Mouse (Mus musculus): ENCODE data around the gene 4931406C07Rik. TPM values are rescaled to one million over a fixed set of nuclear protein-coding genes. Genes with fewer than 3 reads are reported as not detected.
A peak's percentile ranks its signal among the peaks of the same experiment; 100 is the strongest.
"Not testable (repeated sequence)": the region's sequence is repeated elsewhere in the genome, so short reads cannot be mapped to it uniquely, and the experiment has no call there.

Gene 4931406C07Rik
- 6.3 and 7.3 TPM in 2 replicates for polyA plus RNA-seq (2014; fragmentation: Nextera tagmentation; extraction: Ambion mirVana)

GRCm38 (mm10) chr9:15306398-15307119 is at the start of gene 4931406C07Rik:
TSS of gene 4931406C07Rik (minus strand) at chr9:15306448.
- H3K27me3 ChIP-seq (ENCODE audit: control insufficient read depth, insufficient read depth, low read length): no peaks in the 10 kb centered on the region
- H3K27ac ChIP-seq (ENCODE audit: low read depth, low read length): peak within 1 kb of the TSS; percentile 88
- H3K9me3 ChIP-seq (ENCODE audit: control insufficient read depth, low read length): no peaks in the 10 kb centered on the region
- peaks cover 7% of the 10 kb centered on the region for H3K36me3 ChIP-seq (ENCODE audit: control insufficient read depth, insufficient read depth, low read length)
- peaks cover 15% of the 10 kb centered on the region; the same call in 1 of the 2 replicates for H3K4me1 ChIP-seq (ENCODE audit: control insufficient read depth, insufficient read depth, low read length)
- under 1% methylated on average over 35 of the region's 35 CpGs for WGBS
- H3K9ac ChIP-seq (ENCODE audit: low read length): peak within 1 kb of the TSS; percentile 92
- peak within 1 kb of the TSS; percentile 76 for H3K4me2 ChIP-seq (ENCODE audit: low read depth)
- DNase-seq (ENCODE audit: low spot score) (no peak), ATAC-seq (ENCODE audit: insufficient read depth, low FRiP score, low TSS enrichment) (peak; percentile 88)
- H3K4me3 ChIP-seq (ENCODE audit: low read depth, low read length): peak within 1 kb of the TSS; percentile 84

GRCm38 (mm10) chr9:15349925-15350324 is 43.7 kb upstream of the 4931406C07Rik start:
- Histone ChIP-seq H3K4me2 (ENCODE audit: low read depth) (no peak overlapping the region), H3K9me3 (ENCODE audit: control insufficient read depth, low read length) (no peaks in the 10 kb centered on the region), H3K4me3 (ENCODE audit: low read depth, low read length) (no peak overlapping the region), H3K4me1 (ENCODE audit: control insufficient read depth, insufficient read depth, low read length) (no peaks in the 10 kb centered on the region), H3K9ac (ENCODE audit: low read length) (no peak overlapping the region), H3K27ac (ENCODE audit: low read depth, low read length) (no peak overlapping the region), H3K36me3 (ENCODE audit: control insufficient read depth, insufficient read depth, low read length) (peaks cover 4% of the 10 kb centered on the region), H3K27me3 (ENCODE audit: control insufficient read depth, insufficient read depth, low read length) (no peaks in the 10 kb centered on the region)
- ATAC-seq (ENCODE audit: insufficient read depth, low FRiP score, low TSS enrichment): no peak
- whole genome bisulfite sequencing: 66% methylated on average over 2 of the region's 2 CpGs
- DNase-seq (ENCODE audit: low spot score): no peak

GRCm38 (mm10) chr9:15337776-15338175 is 31.5 kb upstream of the 4931406C07Rik start:
- Histone ChIP-seq H3K27me3 (ENCODE audit: control insufficient read depth, insufficient read depth, low read length) (no peaks in the 10 kb centered on the region), H3K36me3 (ENCODE audit: control insufficient read depth, insufficient read depth, low read length) (peaks cover 27% of the 10 kb centered on the region), H3K4me1 (ENCODE audit: control insufficient read depth, insufficient read depth, low read length) (no peaks in the 10 kb centered on the region), H3K27ac (ENCODE audit: low read depth, low read length) (no peak overlapping the region), H3K4me3 (ENCODE audit: low read depth, low read length) (no peak overlapping the region), H3K9me3 (ENCODE audit: control insufficient read depth, low read length) (no peaks in the 10 kb centered on the region), H3K4me2 (ENCODE audit: low read depth) (no peak overlapping the region), H3K9ac (ENCODE audit: low read length) (no peak overlapping the region)
- 90% methylated on average over 4 of the region's 4 CpGs for WGBS
- ATAC-seq (ENCODE audit: insufficient read depth, low FRiP score, low TSS enrichment) (no peak), DNase-seq (ENCODE audit: low spot score) (no peak)

GRCm38 (mm10) chr9:15318170-15318742 is 12.0 kb upstream of the 4931406C07Rik start:
- ATAC-seq (ENCODE audit: insufficient read depth, low FRiP score, low TSS enrichment) (0 out of 2 replicates have a peak, but pooled peaks have one; percentile 20), DNase-seq (ENCODE audit: low spot score) (no peak)
- Histone ChIP-seq H3K4me3 (ENCODE audit: low read depth, low read length) (no peak overlapping the region), H3K36me3 (ENCODE audit: control insufficient read depth, insufficient read depth, low read length) (peaks cover 23% of the 10 kb centered on the region), H3K4me1 (ENCODE audit: control insufficient read depth, insufficient read depth, low read length) (no peaks in the 10 kb centered on the region), H3K9me3 (ENCODE audit: control insufficient read depth, low read length) (no peaks in the 10 kb centered on the region), H3K27ac (ENCODE audit: low read depth, low read length) (no peak overlapping the region), H3K27me3 (ENCODE audit: control insufficient read depth, insufficient read depth, low read length) (no peaks in the 10 kb centered on the region), H3K4me2 (ENCODE audit: low read depth) (no peak overlapping the region), H3K9ac (ENCODE audit: low read length) (no peak overlapping the region)
- WGBS: 86% methylated on average over 2 of the region's 2 CpGs

- Histone ChIP-seq H3K9ac (ENCODE audit: low read length) (no peak overlapping the region), H3K4me1 (ENCODE audit: control insufficient read depth, insufficient read depth, low read length) (no peaks in the 10 kb centered on the region), H3K27me3 (ENCODE audit: control insufficient read depth, insufficient read depth, low read length) (no peaks in the 10 kb centered on the region), H3K9me3 (ENCODE audit: control insufficient read depth, low read length) (no peaks in the 10 kb centered on the region), H3K4me2 (ENCODE audit: low read depth) (no peak overlapping the region), H3K36me3 (ENCODE audit: control insufficient read depth, insufficient read depth, low read length) (peaks cover 27% of the 10 kb centered on the region), H3K4me3 (ENCODE audit: low read depth, low read length) (no peak overlapping the region), H3K27ac (ENCODE audit: low read depth, low read length) (no peak overlapping the region)
- no peak for DNase-seq (ENCODE audit: low spot score)
- ATAC-seq (ENCODE audit: insufficient read depth, low FRiP score, low TSS enrichment): no peak
- WGBS: 63% methylated on average over 5 of the region's 5 CpGs
Measured at GRCm38 (mm10) chr9:15317223-15318169, 11.2 kb upstream of the 4931406C07Rik start.

GRCm38 (mm10) chr9:15316296-15316695 is 10.0 kb upstream of the 4931406C07Rik start:
- ATAC-seq (ENCODE audit: insufficient read depth, low FRiP score, low TSS enrichment): not testable (repeated sequence)
- 85% methylated on average over 1 of the region's 2 CpGs for WGBS

GRCm38 (mm10) chr9:15314619-15315018 is 8.4 kb upstream of the 4931406C07Rik start:
- Histone ChIP-seq H3K9ac (ENCODE audit: low read length) (no peak overlapping the region), H3K4me1 (ENCODE audit: control insufficient read depth, insufficient read depth, low read length) (no peaks in the 10 kb centered on the region), H3K9me3 (ENCODE audit: control insufficient read depth, low read length) (no peaks in the 10 kb centered on the region), H3K27me3 (ENCODE audit: control insufficient read depth, insufficient read depth, low read length) (no peaks in the 10 kb centered on the region), H3K27ac (ENCODE audit: low read depth, low read length) (no peak overlapping the region), H3K4me2 (ENCODE audit: low read depth) (no peak overlapping the region), H3K4me3 (ENCODE audit: low read depth, low read length) (no peak overlapping the region), H3K36me3 (ENCODE audit: control insufficient read depth, insufficient read depth, low read length) (peaks cover 30% of the 10 kb centered on the region)
- DNase-seq (ENCODE audit: low spot score): no peak
- no peak for ATAC-seq (ENCODE audit: insufficient read depth, low FRiP score, low TSS enrichment)
- WGBS: 100% methylated on average over 1 of the region's 1 CpGs

More at GRCm38 (mm10) chr9:15316296-15316695, 10.0 kb upstream of the 4931406C07Rik start:
- not testable (repeated sequence) for H3K27me3 ChIP-seq (ENCODE audit: control insufficient read depth, insufficient read depth, low read length); DNase-seq (ENCODE audit: low spot score); H3K4me1 ChIP-seq (ENCODE audit: control insufficient read depth, insufficient read depth, low read length); H3K9me3 ChIP-seq (ENCODE audit: control insufficient read depth, low read length); H3K9ac ChIP-seq (ENCODE audit: low read length); H3K27ac ChIP-seq (ENCODE audit: low read depth, low read length); H3K4me3 ChIP-seq (ENCODE audit: low read depth, low read length); H3K4me2 ChIP-seq (ENCODE audit: low read depth)
- H3K36me3 ChIP-seq (ENCODE audit: control insufficient read depth, insufficient read depth, low read length): peaks cover 28% of the 10 kb centered on the region

GRCm38 (mm10) chr9:15313633-15314032 is 7.4 kb upstream of the 4931406C07Rik start:
- H3K27me3 ChIP-seq (ENCODE audit: control insufficient read depth, insufficient read depth, low read length): no peaks in the 10 kb centered on the region
- H3K4me3 ChIP-seq (ENCODE audit: low read depth, low read length): no peak overlapping the region
- H3K36me3 ChIP-seq (ENCODE audit: control insufficient read depth, insufficient read depth, low read length): peaks cover 33% of the 10 kb centered on the region
- H3K4me1 ChIP-seq (ENCODE audit: control insufficient read depth, insufficient read depth, low read length): 0 out of 2 replicates have a peak, but pooled peaks cover 4% of the 10 kb centered on the region
- WGBS: 90% methylated on average over 5 of the region's 5 CpGs
- no peak overlapping the region for H3K9ac ChIP-seq (ENCODE audit: low read length)
- no peak overlapping the region for H3K27ac ChIP-seq (ENCODE audit: low read depth, low read length)
- DNase-seq (ENCODE audit: low spot score) (no peak), ATAC-seq (ENCODE audit: insufficient read depth, low FRiP score, low TSS enrichment) (no peak)
- no peak overlapping the region for H3K4me2 ChIP-seq (ENCODE audit: low read depth)
- H3K9me3 ChIP-seq (ENCODE audit: control insufficient read depth, low read length): no peaks in the 10 kb centered on the region
